Mouse (Mus musculus) fat pad, adult 2 months (tissue): ENCODE measurements around the gene Gm29609.
"Not testable (repeated sequence)": the region's sequence is repeated elsewhere in the genome, so short reads cannot be mapped to it uniquely, and the experiment has no call there.

Source experiments
- DNase-seq: peaks from one replicate; pipeline ENCODE4 v3.0.0-alpha.2; 2011; ENCODE audit warnings: low read depth, low spot score; ENCODE audit errors: extremely low read depth

Gm29609 gene

DNA sequence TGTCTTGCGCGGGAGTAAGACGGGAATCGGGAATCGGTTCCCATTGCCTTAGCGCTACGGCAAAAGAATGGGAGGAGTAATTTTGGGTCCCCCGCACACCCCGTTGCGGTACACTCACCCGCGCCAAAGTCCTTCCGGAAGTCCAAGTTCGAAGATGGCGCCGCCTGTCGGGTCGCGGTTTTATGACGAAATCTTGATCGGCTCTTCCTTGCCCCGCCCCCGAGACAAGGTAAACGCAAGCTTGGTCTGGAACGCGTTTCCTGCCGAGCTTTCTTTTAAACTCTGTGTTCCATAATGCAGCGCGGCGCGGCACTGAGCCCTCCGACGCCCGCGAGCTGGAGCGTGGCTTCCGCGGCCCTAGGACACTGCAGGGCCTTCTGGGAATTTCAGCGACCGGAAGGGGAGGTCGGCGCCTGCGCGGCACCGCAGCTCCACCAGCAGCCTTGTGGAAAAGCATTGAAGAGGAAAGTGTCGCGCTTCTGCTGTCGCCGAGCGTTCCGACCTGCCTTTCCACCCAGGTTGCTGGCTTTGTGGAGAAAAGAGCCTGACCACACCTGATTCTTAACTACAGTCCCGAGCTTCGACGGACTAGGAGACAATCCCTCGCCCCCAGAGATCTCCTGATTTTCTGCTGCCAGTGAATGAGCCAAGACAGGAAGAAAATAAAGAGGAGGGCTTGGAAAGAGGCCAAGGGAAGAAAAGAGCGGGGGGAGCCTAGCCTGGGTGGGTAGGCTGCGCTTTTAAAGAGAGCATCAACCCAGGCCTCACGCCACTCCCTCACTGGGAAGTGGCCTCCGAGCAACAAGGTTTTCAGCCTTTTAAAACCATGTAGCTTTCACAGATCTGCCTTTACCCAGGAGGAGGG, at the start of gene Gm29609, which contains the start of gene Gtf3c2:
Gene Gm29609 (minus strand): TSS at position 146 of the 865 bp plus-strand sequence.
Gene Gtf3c2 (minus strand): TSS at position 379 of the 865 bp plus-strand sequence.
- DNase-seq, result peak; percentile 66

DNA sequence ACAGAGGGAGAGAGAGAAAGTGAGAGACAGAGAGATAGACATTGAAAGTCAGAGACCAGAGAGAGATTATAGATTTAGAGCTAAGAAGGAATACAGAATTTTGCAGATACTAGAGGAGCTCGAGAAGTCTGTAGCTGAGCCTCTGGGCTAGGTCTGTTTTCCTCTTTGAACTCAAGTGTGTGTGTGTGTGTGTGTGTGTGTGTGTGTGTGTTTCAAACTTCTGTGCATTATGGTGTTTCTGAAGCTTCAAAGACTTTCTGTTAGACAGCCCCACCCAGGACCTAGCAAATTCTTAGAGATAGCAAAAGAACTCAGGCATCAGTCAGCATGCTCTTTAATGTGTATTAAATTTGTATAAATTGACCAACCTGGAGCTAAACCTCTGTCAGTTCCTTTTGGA, 46.9 kb upstream of the Gm29609 start:
- DNase-seq, result no peak

DNA sequence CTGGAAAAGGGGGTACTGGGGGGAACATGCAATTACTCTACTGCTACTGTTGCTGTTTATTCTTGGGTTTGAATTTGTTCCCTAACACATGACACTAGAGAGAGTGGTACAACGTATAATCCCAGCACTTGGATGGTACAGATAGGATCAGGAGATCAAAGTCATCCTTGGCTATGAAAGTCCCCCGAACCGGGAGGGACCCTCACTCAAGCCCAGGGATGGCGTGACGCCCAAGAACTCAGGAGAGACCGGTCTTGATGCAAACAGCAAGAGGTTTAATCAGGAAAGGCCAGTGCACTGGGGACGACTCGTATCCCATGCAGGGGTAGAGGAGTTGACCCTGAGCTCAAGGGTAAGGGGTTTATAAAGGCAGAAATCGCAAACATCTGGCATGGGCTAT, 43.0 kb upstream of the Gm29609 start:
- no peak for DNase-seq

DNA sequence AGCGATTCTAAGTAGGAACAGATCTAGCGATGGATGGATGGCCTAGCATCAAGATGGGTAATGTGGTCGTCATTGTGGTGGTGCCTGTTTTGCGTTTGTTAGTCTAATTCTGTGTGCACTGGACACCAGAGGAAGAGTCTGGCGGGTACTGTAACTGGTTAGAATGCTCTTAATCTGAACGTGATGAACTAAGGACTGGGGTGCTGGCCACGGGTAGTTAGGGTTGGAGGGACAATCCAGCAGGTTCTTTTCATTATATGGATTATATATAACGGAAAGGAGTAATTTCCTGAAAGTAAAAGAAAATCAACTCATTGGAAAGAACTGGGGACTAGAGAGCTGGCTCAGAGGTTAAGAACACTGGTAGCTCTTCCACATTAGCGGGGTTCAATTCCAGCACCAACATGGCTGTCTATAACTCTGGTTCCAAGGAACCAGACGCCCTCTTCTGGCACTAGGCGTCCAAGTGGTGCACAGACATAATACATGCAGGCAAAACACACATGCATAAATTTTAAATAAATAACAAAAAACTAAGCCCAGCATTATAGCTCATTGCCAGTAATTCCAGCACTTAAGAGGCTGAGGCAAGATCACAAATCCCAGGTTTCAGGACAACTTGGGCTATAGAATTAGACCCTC, 41.7 kb upstream of the Gm29609 start:
- no peak for DNase-seq

DNA sequence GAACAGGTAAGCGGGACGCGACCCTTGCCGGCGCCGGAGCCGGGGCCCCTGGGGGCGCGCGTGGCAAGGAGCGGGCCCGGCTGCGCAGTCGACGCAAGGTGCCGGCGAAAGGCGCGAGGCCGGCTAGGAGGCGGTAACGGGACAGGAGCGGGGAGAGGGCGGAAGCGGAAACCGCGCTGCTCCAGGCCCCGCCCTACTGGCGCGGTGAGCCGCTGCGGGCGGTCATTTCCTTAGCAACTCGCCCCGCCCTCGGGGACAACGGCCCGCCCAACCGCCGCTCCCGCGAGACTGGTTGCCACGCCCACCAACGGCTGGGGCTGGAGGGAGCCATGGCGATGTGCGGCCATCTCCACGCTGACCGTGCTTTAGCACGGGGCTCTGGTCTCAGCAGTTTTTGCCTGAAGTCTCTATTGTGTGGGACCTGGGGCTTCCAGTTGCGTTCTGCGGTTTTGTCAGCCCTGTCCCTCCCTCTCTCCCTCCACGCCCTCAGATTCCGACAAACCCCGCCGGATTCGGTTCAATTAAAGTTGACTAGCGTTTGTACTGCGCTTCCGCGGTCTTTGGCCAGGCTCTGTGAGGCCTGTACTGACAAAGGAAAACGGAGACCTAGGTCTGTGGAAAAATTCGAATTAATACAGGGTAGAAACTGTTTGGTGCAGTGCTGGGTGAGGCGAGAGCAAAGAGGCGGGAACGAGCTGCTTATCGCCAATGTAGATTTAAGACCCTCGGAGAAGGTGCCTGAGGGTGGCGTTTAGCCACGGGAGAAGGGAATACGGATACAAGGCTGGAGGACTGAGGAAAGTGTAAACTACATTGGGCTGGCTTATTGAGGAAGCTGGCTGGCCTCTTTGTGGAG, 41.0 kb upstream of the Gm29609 start, which contains the start of gene Ppm1g:
Gene Ppm1g (minus strand): TSS at position 240 of the 856 bp plus-strand sequence.
- no peak for DNase-seq

DNA sequence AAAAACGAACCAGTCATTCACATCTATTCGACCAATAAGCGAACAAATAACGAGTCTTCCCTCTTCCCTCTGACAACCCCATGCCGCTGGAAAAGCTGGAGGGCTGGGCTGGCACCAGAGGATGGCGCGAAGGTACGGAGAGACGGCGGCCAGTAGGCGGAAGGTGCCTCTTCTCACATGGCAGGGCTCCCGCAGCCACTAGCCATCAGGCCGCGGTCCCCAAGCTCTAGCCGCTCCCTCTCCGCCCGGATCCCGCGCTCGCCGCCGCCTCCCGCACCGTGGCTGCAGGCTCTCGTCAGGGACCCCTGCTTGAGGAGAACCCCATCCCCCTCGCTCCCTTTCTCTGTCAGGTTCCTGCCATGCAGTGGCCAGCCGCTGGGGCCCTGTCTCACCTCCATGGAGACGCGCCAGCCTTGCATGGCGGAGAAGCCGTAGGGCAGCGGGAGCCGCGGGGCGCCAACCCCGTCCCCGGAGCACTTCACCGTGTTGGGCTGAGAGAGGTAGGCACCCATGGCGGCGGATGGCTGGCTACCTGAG, 40.3 kb upstream of the Gm29609 start:
- DNase-seq, result no peak

DNA sequence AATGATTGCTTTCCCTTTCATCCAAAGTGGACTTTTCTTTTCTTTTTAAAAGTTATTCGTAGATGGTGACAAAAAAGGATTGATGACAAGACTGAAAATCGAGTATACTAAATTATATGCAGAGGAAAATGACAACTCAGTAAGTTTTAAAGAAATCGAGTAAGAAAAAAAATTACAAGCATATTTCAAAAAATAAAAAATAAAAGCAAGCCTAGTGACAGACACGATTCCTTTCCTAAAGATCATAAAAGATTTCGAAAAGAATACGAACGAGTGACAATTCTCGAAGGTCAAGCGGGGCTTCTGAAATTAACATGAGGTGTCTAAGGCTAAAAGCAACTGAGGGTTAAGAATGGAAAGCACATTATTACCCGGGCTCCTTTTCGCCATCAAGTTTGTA, 39.8 kb upstream of the Gm29609 start:
- DNase-seq, result no peak

DNA sequence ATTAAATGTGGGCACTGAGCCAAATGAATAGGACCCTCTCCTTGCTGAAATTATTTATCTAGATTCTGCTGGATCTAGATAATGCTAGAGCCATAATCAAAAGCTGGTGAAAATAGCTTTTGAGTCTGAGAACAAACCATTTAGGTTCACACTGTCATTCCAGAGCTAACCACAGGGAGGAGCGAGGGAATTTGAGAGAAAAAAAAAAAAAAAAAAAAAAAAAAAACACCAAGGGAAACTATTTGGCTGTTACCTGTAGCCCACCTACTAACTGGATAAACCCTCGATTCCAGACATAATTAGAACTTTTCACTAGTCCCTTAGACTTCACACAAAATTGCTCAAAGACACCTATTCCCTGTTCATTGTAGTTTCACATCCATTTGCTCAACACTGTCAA, 39.4 kb upstream of the Gm29609 start:
- no peak for DNase-seq

DNA sequence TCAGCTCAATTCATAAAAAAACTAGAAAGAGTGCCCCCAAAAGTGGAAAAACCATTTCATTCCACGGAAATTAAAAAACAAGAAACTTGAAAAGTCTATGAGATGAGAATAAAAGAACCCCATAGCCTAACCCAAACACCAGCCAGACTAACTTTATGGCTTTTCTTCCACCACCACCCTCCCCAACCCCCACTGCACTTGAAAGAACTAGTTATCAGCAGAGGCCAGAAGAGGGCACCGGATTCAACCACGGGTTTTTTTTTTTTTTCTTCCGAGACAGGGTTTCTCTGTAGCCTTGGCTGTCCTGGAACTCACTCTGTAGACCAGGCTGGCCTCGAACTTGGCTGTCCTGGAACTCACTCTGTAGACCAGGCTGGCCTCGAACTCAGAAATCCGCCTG, 38.6 kb upstream of the Gm29609 start:
- no peak for DNase-seq

DNA sequence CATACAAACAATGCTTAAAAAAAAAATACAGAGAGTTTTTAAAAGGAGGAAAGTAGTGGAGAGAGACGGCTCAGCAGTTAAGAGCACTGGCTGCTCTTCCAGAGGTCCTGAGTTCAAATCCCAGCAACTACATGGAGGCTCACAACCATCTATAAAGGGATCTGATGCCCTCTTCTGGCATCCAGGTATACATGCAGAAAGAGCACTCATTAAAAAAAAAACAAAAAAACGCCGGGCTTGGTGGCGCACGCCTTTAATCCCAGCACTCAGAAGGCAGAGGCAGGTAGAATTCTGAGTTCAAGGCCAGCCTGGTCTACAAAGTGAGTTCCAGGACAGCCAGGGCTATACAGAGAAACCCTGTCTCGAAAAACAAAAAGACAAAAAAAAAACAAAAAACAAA, 36.8 kb upstream of the Gm29609 start:
- not testable (repeated sequence) for DNase-seq

DNA sequence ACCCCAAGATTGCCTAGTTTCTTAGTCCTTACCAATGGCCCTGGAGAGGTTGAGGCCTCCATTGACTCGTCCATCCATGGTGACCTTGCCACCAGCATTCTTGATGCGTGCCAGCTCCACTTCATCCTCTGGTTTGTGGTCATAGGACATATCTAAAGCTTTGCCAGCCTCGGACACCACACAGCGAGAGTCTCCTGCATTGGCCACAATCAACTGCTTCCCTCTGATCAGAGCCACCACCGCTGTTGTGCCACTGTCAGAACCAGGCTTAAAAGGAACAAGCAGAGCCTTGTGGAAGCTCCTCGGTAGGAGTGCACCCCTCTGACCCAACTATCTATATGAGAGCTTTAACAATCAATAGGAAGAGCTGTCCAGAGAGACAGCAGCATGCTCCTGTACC, 24.7 kb upstream of the Gm29609 start:
- no peak for DNase-seq

DNA sequence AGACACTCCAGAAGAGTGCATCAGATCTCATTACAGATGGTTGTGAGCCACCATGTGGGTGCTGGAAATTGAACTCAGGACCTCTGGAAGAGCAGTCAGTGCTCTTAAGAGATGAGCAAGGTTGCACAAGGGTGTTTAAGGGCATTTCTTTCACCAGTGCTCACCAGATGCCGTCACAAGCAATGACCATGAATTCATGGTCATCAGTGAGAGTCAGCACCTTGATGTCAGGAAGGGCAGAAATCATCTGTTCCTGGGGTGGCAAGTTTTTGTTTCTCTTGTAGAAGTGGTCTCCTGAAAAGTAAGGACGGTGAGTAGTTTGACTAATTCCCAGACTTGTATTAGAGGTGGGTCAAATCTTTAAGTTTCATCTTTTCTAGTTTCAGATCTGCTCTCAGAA, 24.2 kb upstream of the Gm29609 start:
- no peak for DNase-seq

DNA sequence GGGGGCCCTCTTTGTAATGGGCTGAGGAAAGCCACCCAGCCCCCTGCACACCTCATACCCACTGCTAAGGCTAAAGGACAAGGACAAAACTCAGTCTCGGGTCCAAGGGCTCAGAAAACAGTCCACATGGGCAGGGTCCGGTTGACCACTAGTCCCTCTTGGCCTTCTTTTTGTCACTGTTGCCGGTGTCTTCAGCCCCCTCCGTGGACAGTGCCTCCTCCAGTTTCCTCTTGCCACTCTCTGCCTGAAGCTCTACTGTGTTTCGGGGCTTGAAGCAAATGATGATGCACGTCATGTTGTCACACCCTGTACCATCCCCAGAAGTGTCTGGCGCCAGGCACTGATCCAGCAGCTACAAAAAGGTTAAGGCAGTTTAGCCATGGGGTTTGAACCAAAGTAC, 23.2 kb upstream of the Gm29609 start:
- no peak for DNase-seq

DNA sequence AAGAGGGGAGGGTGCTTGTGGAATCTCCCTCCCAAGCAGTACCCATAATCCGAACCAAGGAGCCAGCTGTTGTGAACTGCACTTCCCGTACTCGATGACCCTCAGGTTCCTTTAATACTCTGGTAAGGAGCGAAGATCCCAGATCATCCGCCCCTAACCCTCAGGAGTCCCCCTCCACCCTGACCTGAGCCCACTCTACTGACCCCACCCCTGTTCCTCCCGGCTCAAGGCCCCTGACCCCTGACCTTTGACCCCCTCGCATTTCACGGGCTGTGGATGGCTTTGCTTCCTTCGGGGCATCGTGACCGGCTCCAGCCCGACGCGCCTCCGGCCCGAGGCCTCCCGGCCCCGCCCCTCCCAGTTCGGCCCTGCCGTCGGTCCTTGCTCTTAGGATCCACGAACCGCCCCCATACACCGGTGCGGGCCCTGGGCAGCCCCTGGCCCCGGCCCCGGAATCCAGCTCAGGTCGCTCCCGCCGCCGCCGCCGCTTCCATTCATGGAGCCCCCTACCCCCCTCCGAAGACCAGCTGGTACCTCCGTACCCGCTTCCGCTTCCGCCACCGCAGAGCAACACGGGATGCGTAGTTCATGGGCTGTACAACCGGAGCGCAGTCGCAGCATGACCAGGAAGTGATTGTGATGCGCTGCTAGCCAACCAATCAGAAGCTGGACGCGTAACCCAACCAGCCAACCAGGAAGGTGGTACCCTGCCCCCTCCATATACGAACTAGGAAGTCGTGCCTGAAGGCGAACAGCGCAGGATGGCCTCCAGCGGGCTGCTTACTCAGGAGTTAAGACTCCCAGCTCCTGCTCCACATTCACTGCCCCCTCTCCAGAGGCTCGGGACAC, 22.3 kb upstream of the Gm29609 start, which contains the start of gene Zfp513:
Gene Zfp513 (minus strand): TSS at position 562 of the 849 bp plus-strand sequence.
- peak; percentile 91 for DNase-seq

DNA sequence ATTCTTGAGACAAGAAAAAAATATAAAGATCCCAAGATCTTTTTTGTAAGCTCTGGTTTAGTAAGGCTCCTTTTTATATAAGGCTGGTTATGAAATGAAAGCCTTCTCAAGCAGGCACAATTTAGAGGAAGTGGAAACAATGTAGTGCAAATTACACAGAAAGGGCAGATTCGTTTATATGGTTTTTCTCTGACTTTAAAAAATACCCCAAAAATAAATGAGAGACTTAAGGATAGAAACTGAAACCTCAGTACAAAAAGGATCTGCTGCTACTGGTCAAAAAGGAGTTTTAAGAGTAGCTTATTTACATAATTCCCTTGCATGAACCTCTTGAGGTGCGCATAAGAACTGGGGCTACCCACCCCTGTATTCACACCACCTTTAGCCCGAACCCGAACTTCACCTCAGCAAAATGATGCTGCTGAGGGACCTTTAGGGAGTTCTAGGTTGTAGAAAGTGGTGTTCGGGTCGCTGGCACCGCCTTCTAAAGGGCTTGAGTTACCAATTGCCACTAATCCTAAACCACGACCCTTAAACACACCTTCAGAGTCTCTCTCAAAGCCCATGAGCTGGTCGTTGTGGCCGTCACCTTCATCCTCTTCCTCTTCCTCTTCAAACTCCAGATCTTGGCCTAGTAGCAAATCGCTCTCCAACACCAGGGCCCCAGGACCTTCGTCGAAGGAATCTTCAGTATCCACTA, 21.5 kb upstream of the Gm29609 start:
- no peak for DNase-seq

DNA sequence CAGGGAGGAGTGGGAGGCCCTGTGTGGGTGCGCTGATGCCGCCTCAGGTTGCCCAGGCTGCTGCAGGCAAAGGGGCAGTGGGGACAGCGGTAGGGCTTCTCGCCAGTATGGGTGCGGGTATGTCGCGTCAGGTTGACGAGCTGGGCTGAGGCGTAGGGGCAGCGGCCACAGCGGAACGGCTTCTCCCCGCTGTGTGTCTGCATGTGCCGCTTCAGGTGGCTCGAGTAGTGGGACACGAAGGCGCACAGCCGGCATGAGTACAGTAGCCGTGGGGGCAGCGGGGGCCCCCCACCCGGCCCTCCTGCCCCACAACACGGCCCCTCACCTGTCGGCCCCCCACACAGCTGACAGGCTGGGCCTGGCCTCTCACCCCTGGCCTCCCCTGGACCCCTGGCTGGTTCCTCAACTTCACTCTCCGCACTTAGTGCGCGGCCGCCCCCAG, 20.6 kb upstream of the Gm29609 start:
- DNase-seq, result no peak

DNA sequence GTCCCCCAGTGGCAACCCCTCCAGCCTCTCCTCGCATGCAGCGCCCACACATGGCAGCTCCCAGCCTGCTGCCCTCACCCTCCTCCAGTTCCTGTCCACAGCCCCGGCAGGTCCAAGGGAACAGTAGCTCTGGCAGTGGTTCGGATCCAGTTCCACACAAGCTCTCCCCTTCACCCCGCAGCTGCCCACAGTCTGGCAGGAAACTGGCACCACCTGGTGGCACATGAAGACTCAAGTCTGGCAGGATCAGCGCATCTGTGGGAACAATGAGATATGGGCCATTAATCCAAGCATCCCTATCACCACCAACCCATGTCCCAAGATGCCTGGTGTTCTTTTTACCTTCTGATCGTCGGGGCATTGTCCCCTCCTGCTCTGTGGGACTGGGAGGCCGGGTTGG, 20.2 kb upstream of the Gm29609 start:
- no peak for DNase-seq

DNA sequence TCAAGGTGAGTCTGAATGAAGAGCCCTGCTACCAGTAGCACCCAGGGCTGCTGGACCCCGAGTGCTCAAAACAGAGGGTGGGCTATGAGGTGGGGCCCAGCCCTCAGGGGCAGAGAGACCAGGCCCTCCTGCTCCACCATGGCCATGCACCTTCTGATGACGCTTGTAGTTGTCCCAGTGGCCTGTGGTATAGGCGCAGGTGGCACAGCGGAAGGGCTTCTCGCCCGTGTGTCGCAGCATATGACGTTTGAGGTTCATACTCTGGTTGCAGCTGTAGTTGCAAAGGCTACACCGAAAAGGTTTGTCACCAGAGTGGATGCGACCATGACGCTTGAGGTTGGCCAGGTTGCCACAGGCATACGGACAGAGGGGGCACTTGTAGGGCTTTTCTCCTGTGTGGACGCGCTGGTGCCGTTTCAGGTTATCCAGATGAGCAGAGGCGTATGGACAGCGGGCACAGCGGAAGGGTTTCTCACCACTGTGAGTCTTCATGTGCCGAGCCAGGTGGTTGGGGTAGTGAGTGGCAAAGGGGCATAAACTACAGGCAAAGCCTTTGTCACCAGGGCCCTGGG, 19.7 kb upstream of the Gm29609 start:
- DNase-seq, result no peak
